Mouse (Mus musculus) forebrain, embryonic 16.5 days (tissue): Measurements from ENCODE around the gene Rbms3. TPM values are rescaled to one million over a fixed set of nuclear protein-coding genes. Genes with fewer than 3 reads are reported as not detected.

ENCODE experiments used
- ATAC-seq: fragments of 200-750 bp; cut with Nextera tagmentation; 2 replicates; pipeline ENCODE4 v1.8.0; 2017; ENCODE audit warnings: mild to moderate bottlenecking, moderate library complexity
- H3K27ac ChIP-seq: fragments of 300-500 bp; sonication (generic); 2 replicates; pipeline ENCODE4 v1.5.1; 2014; ENCODE audit warnings: low read length, control low read depth
- H3K27me3 ChIP-seq: fragments of 300-500 bp; sonication (generic); replicated peaks from 2 replicates; pipeline ENCODE4 v1.6.1; 2014; ENCODE audit warnings: low read length; ENCODE audit not compliant: control insufficient read depth, insufficient read depth
- H3K36me3 ChIP-seq: fragments of 300-500 bp; sonication (generic); 2 replicates; pipeline ENCODE4 v1.6.1; 2014; ENCODE audit not compliant: control insufficient read depth, insufficient read depth
- H3K4me1 ChIP-seq: fragments of 300-500 bp; sonication (generic); replicated peaks from 2 replicates; pipeline ENCODE4 v1.6.1; 2014; ENCODE audit warnings: low read length; ENCODE audit not compliant: control insufficient read depth, insufficient read depth
- H3K4me2 ChIP-seq: fragments of 300-500 bp; sonication (generic); 2 replicates; pipeline ENCODE4 v1.6.1; 2014; ENCODE audit warnings: mild to moderate bottlenecking, low read length, control low read depth
- H3K4me3 ChIP-seq: fragments of 300-500 bp; sonication (generic); replicated peaks from 2 replicates; pipeline ENCODE4 v1.5.1; 2014; ENCODE audit warnings: mild to moderate bottlenecking, low read length, control low read depth
- H3K9ac ChIP-seq: fragments of 300-500 bp; sonication (generic); replicated peaks from 2 replicates; pipeline ENCODE4 v1.6.1; 2014; ENCODE audit warnings: low read depth, low read length, control low read depth
- H3K9me3 ChIP-seq: fragments of 300-500 bp; sonication (generic); 2 replicates; pipeline ENCODE4 v1.6.1; 2016; ENCODE audit warnings: low read length; ENCODE audit not compliant: control insufficient read depth
- WGBS: fragments of 180-500 bp; shearing (Covaris S2); extraction: QIAGEN DNeasy Blood & Tissue Kit; methylation state at CpG from one replicate; pipeline ENCODE4 v1.1.7; 2014; 5-methylcytosine and 5-hydroxymethylcytosine counted together
- polyA plus RNA-seq: library from polyadenylated mRNA; unstranded; fragments of >200 nt; fragmentation: Nextera tagmentation; extraction: Ambion mirVana; gene quantifications from 2 replicates; pipeline ENCODE4 v1.2.1, GENCODE M21; 2015

The Rbms3 gene
- polyA plus RNA-seq, 1 experiment from 2014 or later: 25.7 TPM

- Histone ChIP-seq H3K9me3 (no peaks in the 10 kb centered on the region), H3K27ac (no peak overlapping the region), H3K4me1 (no peaks in the 10 kb centered on the region), H3K9ac (no peak overlapping the region), H3K4me2 (no peak overlapping the region), H3K36me3 (no peaks in the 10 kb centered on the region), H3K27me3 (peaks cover 3% of the 10 kb centered on the region; the same call in 1 of the 2 replicates), H3K4me3 (no peak overlapping the region)
- no peak for ATAC-seq
- 73% methylated on average over 1 of the region's 1 CpGs for WGBS
Observed at GRCm38 (mm10) chr9:117008194-117008593, 621.5 kb downstream of the Rbms3 start.

DNA sequence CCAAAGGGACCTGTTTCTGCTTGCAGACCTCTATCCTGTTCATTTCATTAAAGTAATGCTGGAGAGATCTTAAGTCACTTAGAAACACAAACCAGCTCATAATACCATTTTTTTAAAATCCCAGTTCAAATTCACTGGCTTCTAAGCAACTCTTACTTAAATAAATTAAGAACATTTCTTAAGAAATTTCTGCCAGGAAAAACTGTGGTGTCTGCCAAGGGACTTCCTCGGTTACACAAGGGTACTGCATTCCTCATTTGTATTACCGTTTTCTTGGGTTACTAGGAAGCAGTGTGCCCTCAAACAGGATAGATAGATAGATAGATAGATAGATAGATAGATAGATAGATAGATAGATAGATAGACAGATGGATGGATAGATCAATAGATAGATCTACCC is 627.6 kb downstream of the Rbms3 start:
- H3K36me3 ChIP-seq: no peaks in the 10 kb centered on the region
- 74% methylated on average over 2 of the region's 2 CpGs for WGBS
- no peak overlapping the region for H3K27ac ChIP-seq
- H3K27me3 ChIP-seq: peaks cover 3% of the 10 kb centered on the region; the same call in 1 of the 2 replicates
- no peak overlapping the region for H3K9ac ChIP-seq
- ATAC-seq: no peak
- 0 out of 2 replicates have a peak, but pooled peaks cover 2% of the 10 kb centered on the region for H3K9me3 ChIP-seq
- no peaks in the 10 kb centered on the region for H3K4me1 ChIP-seq
- H3K4me2 ChIP-seq: no peak overlapping the region
- no peak overlapping the region for H3K4me3 ChIP-seq

- no peak overlapping the region for H3K27ac ChIP-seq
- no peak overlapping the region for H3K9ac ChIP-seq
- no peaks in the 10 kb centered on the region for H3K36me3 ChIP-seq
- no peak overlapping the region for H3K4me2 ChIP-seq
- 63% methylated on average over 6 of the region's 6 CpGs for WGBS
- no peaks in the 10 kb centered on the region for H3K4me1 ChIP-seq
- H3K4me3 ChIP-seq: no peak overlapping the region
- H3K9me3 ChIP-seq: 0 out of 2 replicates have a peak, but pooled peaks cover 2% of the 10 kb centered on the region
- no peaks in the 10 kb centered on the region for H3K27me3 ChIP-seq
- no peak for ATAC-seq
Observed at GRCm38 (mm10) chr9:116999186-116999585, 630.5 kb downstream of the Rbms3 start.

- Histone ChIP-seq H3K4me1 (no peaks in the 10 kb centered on the region), H3K4me2 (no peak overlapping the region), H3K27ac (no peak overlapping the region), H3K36me3 (no peaks in the 10 kb centered on the region), H3K4me3 (no peak overlapping the region), H3K27me3 (no peaks in the 10 kb centered on the region), H3K9me3 (no peaks in the 10 kb centered on the region), H3K9ac (no peak overlapping the region)
- ATAC-seq: no peak
- WGBS: 77% methylated on average over 6 of the region's 6 CpGs
Observed at GRCm38 (mm10) chr9:116990321-116990720, 639.4 kb downstream of the Rbms3 start.

DNA sequence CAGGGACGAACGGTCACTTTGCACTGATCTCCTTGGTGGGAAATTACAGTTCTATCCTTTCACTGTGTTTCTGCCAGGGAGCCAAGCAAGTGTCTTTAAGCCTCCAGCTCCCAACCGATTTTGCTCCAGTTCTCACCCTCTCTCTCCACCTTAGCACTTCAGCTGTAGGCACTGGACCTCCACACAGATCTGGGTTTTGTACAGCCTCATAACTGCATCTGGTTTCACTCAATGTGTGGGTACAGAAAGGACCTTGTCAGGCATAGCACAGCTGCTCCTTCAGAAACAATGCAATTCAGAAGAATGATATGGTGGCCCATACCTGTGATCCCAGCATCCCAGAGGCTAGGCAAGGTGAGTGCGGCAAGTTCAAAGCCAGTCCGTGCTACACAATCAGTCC is 648.9 kb downstream of the Rbms3 start:
- no peak overlapping the region for H3K4me2 ChIP-seq
- H3K4me3 ChIP-seq: no peak overlapping the region
- 86% methylated on average over 5 of the region's 5 CpGs for WGBS
- no peaks in the 10 kb centered on the region for H3K9me3 ChIP-seq
- H3K27me3 ChIP-seq: no peaks in the 10 kb centered on the region
- no peak overlapping the region for H3K27ac ChIP-seq
- no peaks in the 10 kb centered on the region for H3K36me3 ChIP-seq
- no peak for ATAC-seq
- no peaks in the 10 kb centered on the region for H3K4me1 ChIP-seq
- H3K9ac ChIP-seq: no peak overlapping the region

- H3K9me3 ChIP-seq: no peaks in the 10 kb centered on the region
- H3K9ac ChIP-seq: no peak overlapping the region
- no peak overlapping the region for H3K4me3 ChIP-seq
- no peak overlapping the region for H3K4me2 ChIP-seq
- H3K27me3 ChIP-seq: no peaks in the 10 kb centered on the region
- ATAC-seq: no peak
- no peaks in the 10 kb centered on the region for H3K36me3 ChIP-seq
- H3K27ac ChIP-seq: no peak overlapping the region
- 91% methylated on average over 6 of the region's 6 CpGs for WGBS
- H3K4me1 ChIP-seq: no peaks in the 10 kb centered on the region
Observed at GRCm38 (mm10) chr9:116977428-116977827, 652.3 kb downstream of the Rbms3 start.

- Histone ChIP-seq H3K4me1 (no peaks in the 10 kb centered on the region), H3K9ac (no peak overlapping the region), H3K4me2 (no peak overlapping the region), H3K9me3 (no peaks in the 10 kb centered on the region), H3K4me3 (no peak overlapping the region), H3K36me3 (no peaks in the 10 kb centered on the region), H3K27me3 (no peaks in the 10 kb centered on the region), H3K27ac (no peak overlapping the region)
- 68% methylated on average over 20 of the region's 21 CpGs for WGBS
- ATAC-seq: peak; percentile 75
Observed at GRCm38 (mm10) chr9:116976575-116977408, 652.9 kb downstream of the Rbms3 start.

DNA sequence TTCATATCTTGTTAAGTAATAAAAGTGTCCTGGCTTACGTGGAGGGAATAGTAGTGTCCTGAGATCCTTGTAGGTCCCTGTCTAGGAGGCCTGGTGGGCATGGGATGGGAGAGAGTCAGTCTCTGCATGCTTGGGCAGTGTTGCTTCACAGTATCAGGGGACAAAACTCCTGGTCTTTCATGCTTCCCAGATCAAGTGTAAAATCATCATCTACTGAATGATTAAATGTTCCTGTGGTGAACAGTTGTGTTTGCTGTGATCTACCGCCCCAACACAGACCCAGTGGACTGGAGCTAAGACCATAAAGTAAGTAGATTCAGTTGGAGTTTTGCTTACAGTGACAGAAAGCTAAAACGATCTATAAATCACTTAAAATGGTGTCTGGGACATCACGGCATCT is 654.4 kb downstream of the Rbms3 start:
- 91% methylated on average over 4 of the region's 4 CpGs for WGBS
- H3K27me3 ChIP-seq: no peaks in the 10 kb centered on the region
- H3K4me3 ChIP-seq: no peak overlapping the region
- H3K36me3 ChIP-seq: no peaks in the 10 kb centered on the region
- no peak overlapping the region for H3K4me2 ChIP-seq
- H3K9me3 ChIP-seq: no peaks in the 10 kb centered on the region
- no peak overlapping the region for H3K9ac ChIP-seq
- H3K27ac ChIP-seq: no peak overlapping the region
- no peaks in the 10 kb centered on the region for H3K4me1 ChIP-seq
- ATAC-seq: no peak

GRCm38 (mm10) chr9:116974134-116974533 is 655.6 kb downstream of the Rbms3 start:
- no peaks in the 10 kb centered on the region for H3K36me3 ChIP-seq
- H3K9ac ChIP-seq: no peak overlapping the region
- H3K4me2 ChIP-seq: no peak overlapping the region
- WGBS: 91% methylated on average over 3 of the region's 3 CpGs
- H3K9me3 ChIP-seq: no peaks in the 10 kb centered on the region
- H3K27me3 ChIP-seq: no peaks in the 10 kb centered on the region
- H3K27ac ChIP-seq: no peak overlapping the region
- H3K4me1 ChIP-seq: no peaks in the 10 kb centered on the region
- no peak for ATAC-seq
- no peak overlapping the region for H3K4me3 ChIP-seq
